Mouse (Mus musculus) embryonic facial prominence, embryonic 15.5 days (tissue): ENCODE results near the gene Hnrnpf. TPM values are rescaled to one million over a fixed set of nuclear protein-coding genes. Genes with fewer than 3 reads are reported as not detected.

Source experiments
- ATAC-seq: fragments of 200-750 bp; cut with Nextera tagmentation; 2 replicates; pipeline ENCODE4 v1.8.0; 2017; ENCODE audit warnings: low read depth, moderate TSS enrichment; ENCODE audit not compliant: insufficient number of reproducible peaks, low FRiP score, low TSS enrichment
- H3K27ac ChIP-seq: fragments of 300-500 bp; sonication (generic); replicated peaks from 2 replicates; pipeline ENCODE4 v1.5.1; 2015; ENCODE audit warnings: mild to moderate bottlenecking, inconsistent platforms
- H3K27me3 ChIP-seq: fragments of 300-500 bp; sonication (generic); 2 replicates; pipeline ENCODE4 v1.6.1; 2015; ENCODE audit warnings: inconsistent platforms
- H3K36me3 ChIP-seq: fragments of 300-500 bp; sonication (generic); 2 replicates; pipeline ENCODE4 v1.6.1; 2015; ENCODE audit warnings: mild to moderate bottlenecking, inconsistent platforms
- H3K4me1 ChIP-seq: fragments of 300-500 bp; sonication (generic); 2 replicates; pipeline ENCODE4 v1.6.1; 2015; ENCODE audit warnings: inconsistent platforms
- H3K4me2 ChIP-seq: fragments of 300-500 bp; sonication (generic); replicated peaks from 2 replicates; pipeline ENCODE4 v1.6.1; 2015; ENCODE audit warnings: mild to moderate bottlenecking, inconsistent platforms
- H3K4me3 ChIP-seq: fragments of 300-500 bp; sonication (generic); replicated peaks from 2 replicates; pipeline ENCODE4 v1.5.1; 2015; ENCODE audit warnings: mild to moderate bottlenecking, inconsistent platforms
- H3K9ac ChIP-seq: fragments of 300-500 bp; sonication (generic); 2 replicates; pipeline ENCODE4 v1.6.1; 2015; ENCODE audit warnings: inconsistent platforms
- H3K9me3 ChIP-seq: fragments of 300-500 bp; sonication (generic); replicated peaks from 2 replicates; pipeline ENCODE4 v1.6.1; 2016; ENCODE audit warnings: inconsistent platforms
- WGBS: fragments of 180-500 bp; shearing (Covaris S2); methylation state at CpG from one replicate; pipeline ENCODE4 v1.1.7; 2015; 5-methylcytosine and 5-hydroxymethylcytosine counted together
- polyA plus RNA-seq: library from polyadenylated mRNA; unstranded; fragments of >200 nt; fragmentation: Nextera tagmentation; extraction: Ambion mirVana; gene quantifications from 2 replicates; pipeline ENCODE4 v1.2.1, GENCODE M21; 2015

Gene Hnrnpf
- polyA plus RNA-seq, 1 experiment from 2014 or later: 585 TPM

GRCm38 (mm10) chr6:117908424-117908900, 8.3 kb downstream of the Hnrnpf start:
- H3K9me3 ChIP-seq: no peaks in the 10 kb centered on the region
- peaks cover 26% of the 10 kb centered on the region for H3K4me1 ChIP-seq
- WGBS: under 1% methylated on average over 14 of the region's 14 CpGs
- H3K4me3 ChIP-seq: peak overlapping the region; percentile 94
- ATAC-seq: no peak
- no peaks in the 10 kb centered on the region for H3K27me3 ChIP-seq
- H3K27ac ChIP-seq: peak overlapping the region; percentile 98; the same call in 1 of the 2 replicates
- peak overlapping the region; percentile 93 for H3K9ac ChIP-seq
- peak overlapping the region; percentile 57 for H3K4me2 ChIP-seq
- H3K36me3 ChIP-seq: no peaks in the 10 kb centered on the region

GRCm38 (mm10) chr6:117910120-117910661, 10.1 kb downstream of the Hnrnpf start:
- Histone ChIP-seq H3K27me3 (no peaks in the 10 kb centered on the region), H3K4me3 (no peak overlapping the region), H3K4me1 (peaks cover 25% of the 10 kb centered on the region), H3K4me2 (no peak overlapping the region), H3K9me3 (no peaks in the 10 kb centered on the region), H3K36me3 (no peaks in the 10 kb centered on the region), H3K27ac (no peak overlapping the region), H3K9ac (no peak overlapping the region)
- no peak for ATAC-seq
- 83% methylated on average over 6 of the region's 6 CpGs for WGBS

- Histone ChIP-seq H3K27me3 (no peaks in the 10 kb centered on the region), H3K4me3 (no peak overlapping the region), H3K9me3 (no peaks in the 10 kb centered on the region), H3K36me3 (no peaks in the 10 kb centered on the region), H3K4me2 (no peak overlapping the region), H3K9ac (no peak overlapping the region), H3K4me1 (peaks cover 31% of the 10 kb centered on the region), H3K27ac (no peak overlapping the region)
- ATAC-seq: no peak
These were observed 14.4 kb downstream of the Hnrnpf start for GRCm38 (mm10) chr6:117914541-117914940.

GRCm38 (mm10) chr6:117916205-117916736, 16.1 kb downstream of the Hnrnpf start:
- no peak for ATAC-seq
- H3K27me3 ChIP-seq: no peaks in the 10 kb centered on the region
- peak overlapping the region; percentile 72 for H3K4me3 ChIP-seq
- peak overlapping the region; percentile 58 for H3K9ac ChIP-seq
- H3K4me1 ChIP-seq: peaks cover 32% of the 10 kb centered on the region
- WGBS: under 1% methylated on average over 12 of the region's 12 CpGs
- H3K36me3 ChIP-seq: peaks cover 9% of the 10 kb centered on the region; the same call in 1 of the 2 replicates
- peak overlapping the region; percentile 69 for H3K4me2 ChIP-seq
- H3K9me3 ChIP-seq: no peaks in the 10 kb centered on the region
- H3K27ac ChIP-seq: peak overlapping the region; percentile 97

- Histone ChIP-seq H3K36me3 (peaks cover 16% of the 10 kb centered on the region; the same call in 1 of the 2 replicates), H3K4me3 (peak overlapping the region; percentile 72), H3K9ac (peak overlapping the region; percentile 58), H3K4me1 (peaks cover 36% of the 10 kb centered on the region), H3K27ac (peak overlapping the region; percentile 97), H3K4me2 (peak overlapping the region; percentile 69), H3K27me3 (no peaks in the 10 kb centered on the region), H3K9me3 (no peaks in the 10 kb centered on the region)
- peak; percentile 92 for ATAC-seq
- WGBS: under 1% methylated on average over 55 of the region's 62 CpGs
These were observed 16.8 kb downstream of the Hnrnpf start for GRCm38 (mm10) chr6:117916737-117917426.

GRCm38 (mm10) chr6:117917576-117917975, 17.5 kb downstream of the Hnrnpf start:
- under 1% methylated on average over 21 of the region's 21 CpGs for WGBS
- H3K4me3 ChIP-seq: peak overlapping the region; percentile 72
- peak; percentile 52 for ATAC-seq
- peak overlapping the region; percentile 69 for H3K4me2 ChIP-seq
- H3K27ac ChIP-seq: peak overlapping the region; percentile 97
- H3K4me1 ChIP-seq: peaks cover 36% of the 10 kb centered on the region
- no peaks in the 10 kb centered on the region for H3K9me3 ChIP-seq
- no peaks in the 10 kb centered on the region for H3K27me3 ChIP-seq
- H3K36me3 ChIP-seq: peaks cover 19% of the 10 kb centered on the region; the same call in 1 of the 2 replicates
- H3K9ac ChIP-seq: peak overlapping the region; percentile 58

- H3K4me3 ChIP-seq: peak overlapping the region; percentile 72
- H3K36me3 ChIP-seq: peaks cover 21% of the 10 kb centered on the region; the same call in 1 of the 2 replicates
- H3K4me1 ChIP-seq: peaks cover 36% of the 10 kb centered on the region
- no peaks in the 10 kb centered on the region for H3K9me3 ChIP-seq
- no peaks in the 10 kb centered on the region for H3K27me3 ChIP-seq
- WGBS: 14% methylated on average over 5 of the region's 5 CpGs
- H3K4me2 ChIP-seq: peak overlapping the region; percentile 69
- peak overlapping the region; percentile 97 for H3K27ac ChIP-seq
- ATAC-seq: no peak
- H3K9ac ChIP-seq: peak overlapping the region; percentile 58
These were observed 17.9 kb downstream of the Hnrnpf start for GRCm38 (mm10) chr6:117918043-117918442.

- H3K4me3 ChIP-seq: no peak overlapping the region
- no peak overlapping the region for H3K4me2 ChIP-seq
- peaks cover 29% of the 10 kb centered on the region for H3K4me1 ChIP-seq
- ATAC-seq: no peak
- H3K9me3 ChIP-seq: no peaks in the 10 kb centered on the region
- peaks cover 27% of the 10 kb centered on the region for H3K36me3 ChIP-seq
- H3K27ac ChIP-seq: no peak overlapping the region
- 48% methylated on average over 3 of the region's 3 CpGs for WGBS
- no peak overlapping the region for H3K9ac ChIP-seq
- no peaks in the 10 kb centered on the region for H3K27me3 ChIP-seq
These were observed 20.8 kb downstream of the Hnrnpf start for GRCm38 (mm10) chr6:117920659-117921640.

GRCm38 (mm10) chr6:117922041-117922440, 21.9 kb downstream of the Hnrnpf start:
- Histone ChIP-seq H3K4me2 (no peak overlapping the region), H3K27ac (no peak overlapping the region), H3K4me3 (no peak overlapping the region), H3K9ac (no peak overlapping the region), H3K27me3 (no peaks in the 10 kb centered on the region), H3K9me3 (no peaks in the 10 kb centered on the region), H3K4me1 (peaks cover 25% of the 10 kb centered on the region), H3K36me3 (peaks cover 36% of the 10 kb centered on the region)
- 93% methylated on average over 3 of the region's 3 CpGs for WGBS
- ATAC-seq: no peak

GRCm38 (mm10) chr6:117926871-117927491, 26.9 kb downstream of the Hnrnpf start:
- H3K4me3 ChIP-seq: no peak overlapping the region
- H3K27me3 ChIP-seq: no peaks in the 10 kb centered on the region
- no peaks in the 10 kb centered on the region for H3K9me3 ChIP-seq
- H3K27ac ChIP-seq: no peak overlapping the region
- H3K4me1 ChIP-seq: no peaks in the 10 kb centered on the region
- WGBS: 75% methylated on average over 4 of the region's 4 CpGs
- no peak for ATAC-seq
- H3K36me3 ChIP-seq: peaks cover 52% of the 10 kb centered on the region
- no peak overlapping the region for H3K9ac ChIP-seq
- H3K4me2 ChIP-seq: no peak overlapping the region
